30 mouse cellular contexts compared by ENCODE assay signal in the genomic region with DNA sequence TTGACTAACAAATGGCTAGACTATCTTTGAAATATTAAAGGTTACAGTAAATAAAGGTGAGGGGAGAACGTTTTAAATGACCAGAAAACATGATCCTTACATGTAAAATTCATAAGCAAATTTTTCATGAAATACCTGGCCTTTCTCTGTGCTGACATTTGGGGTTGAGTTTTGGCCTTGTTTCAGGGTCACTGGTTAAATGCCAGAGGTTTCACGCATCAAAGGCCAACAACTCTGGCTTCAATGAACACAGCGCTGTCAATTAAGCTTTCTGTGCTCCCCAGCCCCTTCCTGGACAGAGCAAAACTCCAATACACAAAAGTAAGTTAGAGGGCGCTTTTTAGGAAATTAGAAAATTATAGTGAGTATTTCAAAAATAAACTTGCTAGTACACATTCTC.
DNase-seq lines count a peak whose midpoint lies in the region; ATAC-seq lines count a peak whose summit lies in the region.
"Had no signal": no experiment of that assay in that cellular context is flagged by ENCODE, and none has a peak within 500 bp of the region (broad histone marks: within the 10 kb centered on the region; RNA-seq: fewer than 3 reads in every experiment).

No protein-coding gene starts in this region.

- H3K27ac ChIP-seq in hindbrain, embryonic 11.5 days (ENCODE audit: low read depth, low read length) = no peak overlapping the region
- H3K27ac ChIP-seq: forebrain, embryonic 10.5 days; forebrain, embryonic 13.5 days; heart, adult 2 months; heart, embryonic 15.5 days; hindbrain, embryonic 10.5 days; hindbrain, embryonic 14.5 days; hindbrain, postnatal 0 days had no signal

- H3K9ac ChIP-seq in hindbrain, embryonic 11.5 days (ENCODE audit: low read depth, low read length) = no peak overlapping the region
- H3K9ac ChIP-seq: forebrain, embryonic 13.5 days; heart, embryonic 15.5 days; hindbrain, embryonic 14.5 days had no signal

- no peaks in the 10 kb centered on the region for H3K4me1 ChIP-seq in hindbrain, embryonic 11.5 days (replicated peaks; ENCODE audit: control insufficient read depth, insufficient read depth, low read length)
- H3K4me1 ChIP-seq: forebrain, embryonic 13.5 days; heart, embryonic 15.5 days; hindbrain, embryonic 10.5 days had no signal

- no peaks in the 10 kb centered on the region for H3K27me3 ChIP-seq in hindbrain, embryonic 11.5 days (ENCODE audit: control insufficient read depth, insufficient read depth, low read length)
- H3K27me3 ChIP-seq: CH12.LX; forebrain, embryonic 13.5 days; heart, embryonic 15.5 days; Patski had no signal

- no peaks in the 10 kb centered on the region for H3K9me3 ChIP-seq in hindbrain, embryonic 11.5 days (ENCODE audit: control insufficient read depth, low read length)
- H3K9me3 ChIP-seq: forebrain, embryonic 10.5 days; forebrain, embryonic 13.5 days; G1E; heart, embryonic 15.5 days; hindbrain, embryonic 10.5 days had no signal

- H3K4me2 ChIP-seq in hindbrain, embryonic 11.5 days (replicated peaks; ENCODE audit: low read depth, low read length) = no peak overlapping the region
- H3K4me2 ChIP-seq: forebrain, embryonic 13.5 days; heart, embryonic 11.5 days; heart, embryonic 15.5 days; hindbrain, embryonic 14.5 days had no signal

- peak; percentile 30 for DNase-seq in adrenal gland, adult 2 months
- no peak for DNase-seq in adrenal gland, adult 18-20 months (ENCODE audit: low spot score in 2 of 2)
- peak; percentile 10 for DNase-seq in retina, postnatal 1 day
- DNase-seq in retina, embryonic 14.5 days (ENCODE audit: low spot score) = no peak
- peak; percentile 2 for DNase-seq in adrenal gland, postnatal 25 days
- DNase-seq in hindbrain, embryonic 11.5 days (ENCODE audit: low spot score) = no peak
- DNase-seq in embryo, embryonic 11 days = no peak
- DNase-seq: B cell, adult 2 months; cerebellum, adult 18-20 months; cerebellum, adult 9-10 months; cerebellum, postnatal 36 days; gastrocnemius, postnatal 10 days; gastrocnemius, postnatal 36 days; heart, adult 2 months; heart, postnatal 10 days; heart, postnatal 36 days; kidney, adult 18-20 months had no signal

- ATAC-seq in hindbrain, embryonic 11.5 days (ENCODE audit: low FRiP score) = no peak
- ATAC-seq: forebrain, embryonic 13.5 days; forebrain, embryonic 16.5 days; hindbrain, postnatal 0 days; inflammation-experienced regulatory T-cells, adult 6 months; intestine, embryonic 16.5 days; Patski had no signal

- WGBS in hindbrain, embryonic 11.5 days = 60% methylated on average over 4 of the region's 4 CpGs

- H3K36me3 ChIP-seq in hindbrain, embryonic 11.5 days (ENCODE audit: control insufficient read depth, insufficient read depth, low read length) = no peaks in the 10 kb centered on the region
- H3K36me3 ChIP-seq: forebrain, embryonic 10.5 days; G1E; heart, embryonic 15.5 days; hindbrain, embryonic 10.5 days had no signal

- no peak overlapping the region for H3K4me3 ChIP-seq in hindbrain, embryonic 11.5 days (ENCODE audit: low read depth, low read length)
- H3K4me3 ChIP-seq: forebrain, embryonic 10.5 days; forebrain, embryonic 13.5 days; heart, adult 2 months; heart, embryonic 15.5 days; hindbrain, embryonic 10.5 days had no signal

Comparison
In these comparisons a context has a peak if more than half of its experiments do, and no peak if none do; other contexts are left out.
1. DNase-seq: peak in adrenal gland, adult 2 months (single experiment), retina, postnatal 1 day (single experiment) and adrenal gland, postnatal 25 days (single experiment); none in adrenal gland, adult 18-20 months (0 of 2), retina, embryonic 14.5 days (single experiment), hindbrain, embryonic 11.5 days (single experiment) and embryo, embryonic 11 days (single experiment).